Mouse (Mus musculus): ENCODE measurements around the gene Acap3.

The Acap3 gene

GRCm38 (mm10) chr4:155943534-155944249 is 52.1 kb downstream of the Acap3 start, which contains the start of gene Ube2j2:
TSS of gene Ube2j2 (plus strand) at chr4:155943831.
- peak; percentile 96 for DNase-seq (ENCODE audit: low spot score)

- DNase-seq (ENCODE audit: low spot score): no peak
These were observed 52.6 kb downstream of the Acap3 start for GRCm38 (mm10) chr4:155944271-155944670.

GRCm38 (mm10) chr4:155947094-155947493 is 55.5 kb downstream of the Acap3 start:
- DNase-seq (ENCODE audit: low spot score): no peak

GRCm38 (mm10) chr4:155955491-155955890 is 63.9 kb downstream of the Acap3 start:
- DNase-seq (ENCODE audit: low spot score): no peak
